Mouse (Mus musculus) Patski (cell line): ENCODE results near the gene R3hdm2. TPM values are rescaled to one million over a fixed set of nuclear protein-coding genes. Genes with fewer than 3 reads are reported as not detected.

Experiments
- ATAC-seq: fragments of 100-300 bp; one replicate; pipeline ENCODE4 v1.8.0; 2021
- CTCF ChIA-PET: fragments of 350-600 bp; sonication (Branson Sonifier 250); formaldehyde crosslinking; loops from one replicate; lab custom pipeline; 2022; ENCODE audit warnings: inconsistent platforms; lab: Charles Lee
- POLR2A ChIA-PET: fragments of 350-600 bp; sonication (Branson Sonifier 250); formaldehyde crosslinking; loops from one replicate; lab custom pipeline; 2022; ENCODE audit warnings: antibody characterized with exemption, inconsistent platforms; lab: Charles Lee
- DNase-seq: peaks from one replicate; pipeline ENCODE4 v3.0.0-alpha.2; 2011; ENCODE audit warnings: low read depth, low spot score
- H3K27me3 ChIP-seq: fragments of 371-371 bp; one replicate; pipeline ENCODE4 v1.5.1; 2021
- CTCF ChIP-seq: fragments of 100-300 bp; IDR thresholded peaks from one replicate; pipeline ENCODE4 v1.5.1; 2021
- in situ Hi-C: fragments of 300-500 bp; cut with MboI; formaldehyde crosslinking; loops from 3 replicates; pipeline ENCODE4 v1.11.1; 2018; ENCODE audit warnings: low pct_unique_long_range_greater_than_20kb, mixed read lengths
- polyA plus RNA-seq: library from polyadenylated mRNA; unstranded; gene quantifications from one replicate; pipeline ENCODE4 v1.2.3, GENCODE M21; 2021

The R3hdm2 gene
- polyA plus RNA-seq, 1 experiment from 2014 or later = 98.4 TPM

DNA sequence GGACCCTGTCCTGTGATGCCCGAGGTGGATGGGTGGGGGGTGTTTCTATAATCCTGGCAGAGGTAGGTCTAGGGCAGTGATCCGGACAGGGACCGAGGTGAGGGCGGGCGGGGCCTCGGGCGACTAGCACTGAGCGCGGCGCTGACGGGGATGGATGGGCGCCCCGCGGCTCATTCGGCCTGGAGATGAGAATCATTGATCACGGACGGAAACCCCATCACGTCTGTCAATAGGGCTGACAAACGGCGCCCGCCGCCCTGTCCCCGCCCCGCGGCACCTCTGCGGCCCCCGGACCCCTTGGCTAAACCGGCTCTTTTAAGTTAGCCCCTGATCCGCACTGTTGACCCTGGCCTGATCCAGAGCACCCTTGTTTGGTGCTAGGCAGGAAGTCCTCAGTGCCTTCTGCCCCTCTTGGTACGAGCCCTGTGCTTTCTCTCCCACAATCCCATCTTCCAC lies 154.8 kb downstream of the R3hdm2 start:
- TF ChIP-seq CTCF = no peak
- ChIA-PET CTCF (interaction anchor here (1.2 to 6.0 kb wide), 3 partner anchors 19 to 50 kb away, joined by 3 to 101 read pairs (median 4); partner anchors contain the start of gene Ndufa4l2), POLR2A (no interaction called here)
- peaks cover 6% of the 10 kb centered on the region for H3K27me3 ChIP-seq
- ATAC-seq (no peak), DNase-seq (no peak)
- in situ Hi-C loops = no loop called here

- ATAC-seq (no peak), DNase-seq (no peak)
- POLR2A ChIA-PET = interaction anchor here (0.6 to 2.0 kb wide), 3 partner anchors 16 to 490 kb away, joined by 3 to 8 read pairs (median 5); no protein-coding TSS in a partner anchor
- CTCF ChIA-PET = interaction anchor here (0.9 to 6.0 kb wide), 21 partner anchors 8 to 198 kb away, joined by 3 to 101 read pairs (median 5); partner anchors contain the start of genes Ndufa4l2, Shmt2 and Stac3
- H3K27me3 ChIP-seq = peaks cover 3% of the 10 kb centered on the region
- in situ Hi-C loops = no loop called here
- TF ChIP-seq CTCF = no peak
Observed at GRCm38 (mm10) chr10:127536586-127537314, 156.6 kb downstream of the R3hdm2 start.

DNA sequence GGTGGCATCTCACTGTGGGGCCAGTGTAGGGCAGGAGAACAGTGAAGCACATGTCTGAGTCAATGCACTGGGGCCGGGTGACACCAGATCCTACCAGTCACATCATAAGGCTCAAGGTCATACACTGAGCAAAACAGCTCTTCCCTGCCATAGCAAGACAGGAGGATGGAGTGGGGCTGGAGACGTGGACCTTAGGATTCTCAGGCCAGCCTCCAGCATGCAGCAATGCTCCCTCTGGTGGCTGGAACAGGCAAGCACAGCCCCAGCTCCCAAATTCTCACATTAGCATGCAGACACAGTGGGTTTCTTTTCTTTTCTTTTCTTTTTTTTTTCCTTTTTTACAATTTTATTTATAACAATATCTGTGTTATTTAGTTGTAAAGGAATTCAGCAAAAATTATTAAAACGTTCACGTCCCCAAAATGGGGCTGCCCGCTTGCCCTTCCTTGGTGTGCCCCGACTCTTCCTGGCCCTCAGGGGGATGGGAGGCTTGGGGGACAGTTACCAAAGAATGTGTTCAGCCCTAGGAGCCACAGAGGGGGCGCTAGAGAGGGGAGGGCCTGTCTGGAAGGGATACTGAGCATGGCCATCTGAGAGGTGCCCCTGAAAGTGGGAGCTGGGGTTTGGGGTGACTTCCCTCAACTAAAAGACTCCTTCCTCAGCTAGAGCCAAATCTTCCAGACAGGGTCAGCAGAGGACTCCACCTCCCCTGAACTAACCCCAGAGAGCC lies 157.9 kb downstream of the R3hdm2 start:
- DNase-seq (no peak), ATAC-seq (no peak)
- peaks cover 3% of the 10 kb centered on the region for H3K27me3 ChIP-seq
- TF ChIP-seq CTCF = no peak
- CTCF ChIA-PET = interaction anchor here (0.8 to 6.0 kb wide), 23 partner anchors 9 to 199 kb away, joined by 3 to 101 read pairs (median 5); partner anchors contain the start of genes Ndufa4l2, Shmt2 and Stac3
- in situ Hi-C loops = no loop called here
- POLR2A ChIA-PET = interaction anchor here (1.0 kb wide), 1 partner anchor 25 kb away, joined by 3 read pairs; no protein-coding TSS in a partner anchor

DNA sequence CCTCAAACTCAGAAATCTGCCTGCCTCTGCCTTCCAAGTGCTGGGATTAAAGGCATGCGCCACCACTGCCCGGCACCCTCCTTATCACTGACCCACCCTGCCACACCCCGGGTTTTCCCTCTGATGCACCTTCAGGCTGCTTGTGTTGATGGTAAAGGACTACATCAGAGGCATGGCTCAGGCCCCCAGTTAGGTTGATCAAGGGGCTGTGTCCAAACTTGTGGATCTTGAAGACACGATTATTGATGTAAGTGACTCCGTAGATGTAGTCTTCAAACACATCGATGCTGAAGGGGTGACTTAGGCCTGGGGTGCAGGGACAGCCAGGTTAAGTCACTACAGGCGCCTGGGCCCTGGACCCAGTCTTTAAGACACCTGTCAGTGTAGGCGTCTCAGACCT lies 161.4 kb downstream of the R3hdm2 start:
- DNase-seq (no peak), ATAC-seq (no peak)
- no peak for TF ChIP-seq CTCF
- CTCF ChIA-PET = interaction anchor here (1.0 to 2.9 kb wide), 3 partner anchors 14 to 44 kb away, joined by 3 to 15 read pairs (median 3); no protein-coding TSS in a partner anchor
- in situ Hi-C loops = loop anchor here (5.0 kb wide), 1 partner anchor 34 kb away; no protein-coding TSS in a partner anchor
- POLR2A ChIA-PET = no interaction called here
- no peaks in the 10 kb centered on the region for H3K27me3 ChIP-seq

DNA sequence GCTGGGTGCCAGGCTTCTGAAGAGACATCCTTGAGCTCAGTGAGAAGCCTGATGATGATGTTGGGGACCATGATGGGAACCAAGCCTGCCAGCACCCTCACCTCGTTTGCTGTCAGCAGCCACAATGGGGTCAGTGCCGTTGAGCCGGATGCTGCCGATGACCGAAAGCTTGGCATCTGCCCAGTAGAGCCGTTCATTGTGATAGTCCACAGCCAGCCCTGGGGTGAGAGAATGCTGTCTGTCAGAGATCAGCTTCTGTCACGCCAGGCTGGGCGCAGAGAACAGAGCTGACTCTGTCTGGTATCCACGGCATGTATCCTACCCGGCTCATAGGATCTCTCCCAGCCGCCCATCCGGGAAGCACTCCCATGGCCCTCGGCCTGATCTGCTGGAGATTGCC lies 162.0 kb downstream of the R3hdm2 start:
- in situ Hi-C loops = loop anchor here (5.0 kb wide), 1 partner anchor 35 kb away; no protein-coding TSS in a partner anchor
- ChIA-PET POLR2A (no interaction called here), CTCF (interaction anchor here (1.6 to 2.9 kb wide), 2 partner anchors 29 to 45 kb away, joined by 3 to 15 read pairs; no protein-coding TSS in a partner anchor)
- peak; percentile 70 for ATAC-seq
- peak; percentile 74 for DNase-seq
- no peak for TF ChIP-seq CTCF
- H3K27me3 ChIP-seq = no peaks in the 10 kb centered on the region

GRCm38 (mm10) chr10:127542720-127543119 lies 162.6 kb downstream of the R3hdm2 start:
- CTCF ChIA-PET = interaction anchor here (1.6 to 2.9 kb wide), 3 partner anchors 12 to 45 kb away, joined by 3 to 15 read pairs (median 7); no protein-coding TSS in a partner anchor
- DNase-seq (no peak), ATAC-seq (no peak)
- in situ Hi-C loops = loop anchor here (5.0 kb wide), 1 partner anchor 35 kb away; no protein-coding TSS in a partner anchor
- POLR2A ChIA-PET = no interaction called here
- TF ChIP-seq CTCF = no peak
- H3K27me3 ChIP-seq = no peaks in the 10 kb centered on the region

DNA sequence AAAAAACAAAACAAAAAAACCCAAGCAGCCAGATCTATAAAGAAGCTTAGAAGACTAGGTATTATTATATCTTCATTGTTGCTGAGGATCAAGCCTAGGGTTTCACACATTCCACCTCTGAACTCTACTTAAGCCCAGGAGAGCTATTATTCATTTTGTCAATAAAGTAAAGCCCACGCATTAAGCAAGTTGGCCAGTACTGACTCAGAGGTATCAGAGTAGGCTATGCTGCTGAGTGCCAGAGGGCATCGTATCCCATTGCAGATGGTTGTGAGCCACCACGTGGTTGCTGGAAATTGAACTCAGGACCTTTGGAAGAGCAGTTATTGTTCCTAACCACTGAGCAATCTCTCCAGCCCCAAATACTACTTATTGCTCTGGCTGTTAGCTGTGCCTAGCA lies 163.8 kb downstream of the R3hdm2 start:
- ATAC-seq (no peak), DNase-seq (no peak)
- in situ Hi-C loops = loop anchor here (5.0 kb wide), 1 partner anchor 37 kb away; no protein-coding TSS in a partner anchor
- no peak for TF ChIP-seq CTCF
- ChIA-PET CTCF (interaction anchor here (0.9 to 2.1 kb wide), 5 partner anchors 11 to 87 kb away, joined by 3 to 7 read pairs (median 5); no protein-coding TSS in a partner anchor), POLR2A (interaction anchor here (0.7 kb wide), 1 partner anchor 120 kb away, joined by 4 read pairs; no protein-coding TSS in a partner anchor)
- no peaks in the 10 kb centered on the region for H3K27me3 ChIP-seq

DNA sequence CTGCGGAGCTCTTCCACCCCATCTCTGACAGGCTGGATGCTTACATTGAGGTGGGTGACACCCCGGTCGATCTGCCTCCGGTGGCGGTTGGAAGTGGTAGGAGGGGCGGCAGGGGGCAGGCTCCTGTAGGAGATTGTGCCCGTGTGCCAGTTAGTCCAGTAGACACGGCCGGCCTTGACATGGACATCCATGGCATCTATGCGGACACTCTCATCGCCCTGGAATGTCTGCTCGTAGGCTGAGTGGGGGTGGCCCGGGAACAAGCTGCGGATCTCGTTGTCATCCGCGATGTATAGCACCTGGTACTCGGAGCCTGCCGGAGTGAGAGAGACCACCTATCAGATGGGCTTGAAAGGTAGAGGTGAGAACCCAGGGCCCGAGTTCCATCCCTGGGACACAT lies 164.2 kb downstream of the R3hdm2 start:
- no peaks in the 10 kb centered on the region for H3K27me3 ChIP-seq
- DNase-seq (no peak), ATAC-seq (no peak)
- in situ Hi-C loops = loop anchor here (5.0 kb wide), 1 partner anchor 37 kb away; no protein-coding TSS in a partner anchor
- no peak for TF ChIP-seq CTCF
- POLR2A ChIA-PET = interaction anchor here (0.7 kb wide), 1 partner anchor 120 kb away, joined by 4 read pairs; no protein-coding TSS in a partner anchor
- CTCF ChIA-PET = interaction anchor here (0.9 to 2.1 kb wide), 5 partner anchors 11 to 87 kb away, joined by 3 to 7 read pairs (median 5); no protein-coding TSS in a partner anchor

DNA sequence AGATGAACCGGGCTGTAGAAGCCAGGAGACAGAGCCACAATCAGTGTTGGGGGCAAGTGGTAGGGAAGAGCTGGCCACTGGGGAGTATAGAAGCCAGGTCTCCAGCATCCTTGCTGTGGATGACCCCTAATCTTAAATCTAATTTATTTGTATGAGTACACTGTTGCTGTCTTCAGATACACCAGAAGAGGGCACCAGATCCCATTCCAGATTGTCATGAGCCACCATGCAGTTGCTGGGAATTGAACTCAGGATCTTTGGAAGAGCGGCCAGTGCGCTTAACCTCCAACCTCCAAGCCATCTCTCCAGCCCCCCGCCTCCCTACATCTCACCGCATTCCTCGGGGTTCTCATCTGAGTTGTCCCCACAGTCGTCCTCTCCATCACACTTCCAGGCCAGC lies 166.4 kb downstream of the R3hdm2 start:
- CTCF ChIA-PET = interaction anchor here (1.4 to 3.3 kb wide), 3 partner anchors 9 to 15 kb away, joined by 3 to 16 read pairs (median 3); no protein-coding TSS in a partner anchor
- POLR2A ChIA-PET = interaction anchor here (1.3 kb wide), 1 partner anchor 15 kb away, joined by 4 read pairs; no protein-coding TSS in a partner anchor
- no peak for TF ChIP-seq CTCF
- no peak for DNase-seq
- no peak for ATAC-seq
- H3K27me3 ChIP-seq = no peaks in the 10 kb centered on the region
- in situ Hi-C loops = no loop called here
